Comparison of ENCODE assay signal across 8 mouse cellular contexts in the genomic region with DNA sequence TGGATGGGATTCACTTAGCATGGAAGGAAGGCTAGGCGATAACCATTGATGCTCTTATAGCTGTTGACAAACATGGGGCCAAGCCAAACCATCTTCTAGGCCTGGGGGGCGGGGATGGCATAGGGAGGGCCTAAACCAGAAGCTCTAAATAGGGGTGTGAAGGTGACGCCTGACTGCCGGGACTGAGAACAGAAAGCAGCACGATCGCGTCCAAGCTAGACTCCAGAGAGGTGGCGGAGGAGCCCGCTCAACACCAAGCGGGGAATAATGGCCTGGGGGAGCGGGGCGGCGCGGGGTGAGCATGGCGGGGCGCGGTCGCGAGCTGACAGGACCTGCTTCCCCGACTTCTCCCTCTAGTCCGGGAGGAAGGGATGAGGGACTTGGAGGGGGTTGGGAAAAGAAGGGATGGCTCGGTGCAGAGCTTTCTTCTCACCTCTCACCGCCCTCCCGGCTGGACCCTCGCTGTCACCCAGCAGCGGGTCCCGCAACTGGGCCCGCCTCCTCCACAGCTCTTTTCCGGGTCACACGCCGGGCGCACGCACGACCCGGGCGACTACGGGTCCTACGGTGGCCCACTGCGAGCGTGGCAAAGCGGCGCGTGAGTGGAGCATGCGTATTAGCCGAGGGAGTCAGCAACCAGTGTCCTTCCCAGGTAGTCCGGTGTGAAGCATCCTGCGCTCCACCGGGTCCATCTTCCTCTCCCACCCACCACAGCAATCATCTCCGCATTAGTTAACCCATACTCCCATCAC. TPM values are rescaled to one million over a fixed set of nuclear protein-coding genes. Genes with fewer than 3 reads are reported as not detected.
DNase-seq lines count a peak whose midpoint lies in the region; ATAC-seq lines count a peak whose summit lies in the region.

A gene (minus strand): TSS at position 576 of the 752 bp plus-strand sequence.

- intact Hi-C loops in gastrocnemius, postnatal 36 days (cut with DNase I): no loop called here

- ATAC-seq in inflammation-experienced regulatory T-cells, adult 6 months: peak; percentile 64
- peak; percentile 77 for ATAC-seq in megakaryocyte, adult 5-6 weeks (ENCODE audit: poor library complexity, severe bottlenecking)

- DNase-seq in adrenal gland, adult 8-10 months: peak; percentile 83
- peak; percentile 67 for DNase-seq in embryo, embryonic 10.5 days (ENCODE audit: low spot score)
- DNase-seq in gastrocnemius, postnatal 36 days: peak; percentile 63 to 67
- DNase-seq in left cerebral cortex, adult 8-10 months (ENCODE audit: low spot score in 2 of 2): peak; percentile 85 to 88
- DNase-seq in right cerebral cortex, adult 18-20 months: peak; percentile 94
- DNase-seq in yolk sac, embryonic 10.5 days (ENCODE audit: low spot score): peak; percentile 26

RNA-seq across cellular contexts. Expression of the gene that starts here (rescaled TPM):
- 10 to 100 TPM; 31.6 to 48.8 (median 37.7) TPM for total RNA-seq in adrenal gland, adult 8-10 months (2022)
- 10 to 100 TPM; 11.2 to 11.4 TPM for total RNA-seq in gastrocnemius, postnatal 36 days (2021)
- polyA plus RNA-seq in inflammation-experienced regulatory T-cells, adult 6 months (2017; shearing (Covaris generic)): 1 to 10 TPM in 2 of 3 experiments, under 1 TPM in 1; 0.78 to 7.5 (median 3.1) TPM
- total RNA-seq in left cerebral cortex, adult 8-10 months (2022): 10 to 100 TPM; 62.1 to 68.2 (median 66.4) TPM
- total RNA-seq in megakaryocyte, adult 5-6 weeks (2015): 2.7 and 4.3 TPM in 2 replicates
- 1.7 and 4.4 TPM in 2 replicates for total RNA-seq in megakaryocyte, adult 5-6 weeks (2017)

Comparison
In these comparisons a context has a peak if more than half of its experiments do, and no peak if none do; other contexts are left out.
1. Peak in every context shown above with its lines: DNase-seq and ATAC-seq.
2. DNase-seq: peak in every context shown above with its lines; median percentile 94 in right cerebral cortex, adult 18-20 months; 86 in left cerebral cortex, adult 8-10 months; 83 in adrenal gland, adult 8-10 months; 67 in embryo, embryonic 10.5 days; 65 in gastrocnemius, postnatal 36 days; 26 in yolk sac, embryonic 10.5 days.